Mouse (Mus musculus): ENCODE data around the gene Cd46.

DNA sequence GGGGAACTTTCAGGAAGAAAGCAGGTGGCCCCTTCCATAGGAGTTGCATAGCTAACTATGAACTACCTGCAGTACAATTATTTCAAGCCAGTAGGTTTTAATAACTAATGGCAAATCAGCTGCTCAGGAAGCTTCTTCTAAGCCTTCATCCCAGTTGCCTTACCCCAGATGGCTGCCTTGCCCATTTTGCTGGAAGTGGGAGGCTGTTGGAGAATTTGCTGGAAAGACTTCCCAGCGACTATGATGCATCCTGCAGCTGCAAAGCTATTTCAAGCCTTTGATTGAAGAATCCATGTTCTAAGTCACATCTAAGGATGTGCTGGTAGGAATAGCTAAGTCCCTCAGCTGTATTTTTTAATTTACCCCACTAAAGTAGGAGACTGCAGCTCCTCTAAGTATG lies 53.7 kb downstream of the Cd46 start:
- TF ChIP-seq EP300 (IDR thresholded peaks at IDR 0.05; ENCODE audit: low read depth), result no peak
- TF ChIP-seq CTCF (IDR thresholded peaks at IDR 0.05; ENCODE audit: low read depth), result no peak

Data from liver, postnatal 0 days (tissue).